Mouse (Mus musculus) heart, postnatal 0 days (tissue): ENCODE measurements around the gene Dok3.

Source experiments
- CTCF ChIP-seq: IDR thresholded peaks from 2 replicates; pipeline ENCODE4 v1.5.1; 2016; ENCODE audit warnings: antibody characterized with exemption, control low read depth, low read depth
- EP300 ChIP-seq: IDR thresholded peaks from 2 replicates; pipeline ENCODE4 v1.6.1; 2016; ENCODE audit warnings: antibody characterized with exemption, low read depth

DNA sequence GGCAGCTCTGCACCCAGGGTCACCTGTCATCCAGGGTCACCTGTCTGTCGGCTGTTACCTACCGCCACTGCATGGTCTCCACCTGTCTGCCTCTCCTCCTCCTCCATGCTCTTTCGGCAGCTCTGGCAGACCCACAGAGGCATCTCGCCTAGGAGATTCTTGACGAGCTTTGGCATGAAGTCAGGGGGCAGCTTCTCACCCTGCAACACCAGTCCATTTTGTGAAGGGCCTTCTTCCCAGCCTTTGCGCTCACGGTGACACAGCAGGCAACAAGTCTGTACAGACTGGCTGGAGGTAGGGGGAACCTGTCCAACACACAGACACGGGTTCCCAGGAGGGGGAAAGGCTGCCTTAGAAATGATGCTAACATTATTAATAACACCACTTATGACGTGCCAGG lies 26.8 kb upstream of the Dok3 start:
- TF ChIP-seq CTCF (no peak), EP300 (no peak)
